Mouse (Mus musculus): ENCODE data around the gene Fastkd1.
"Not testable (repeated sequence)": the region's sequence is repeated elsewhere in the genome, so short reads cannot be mapped to it uniquely, and the experiment has no call there.

The Fastkd1 gene

DNA sequence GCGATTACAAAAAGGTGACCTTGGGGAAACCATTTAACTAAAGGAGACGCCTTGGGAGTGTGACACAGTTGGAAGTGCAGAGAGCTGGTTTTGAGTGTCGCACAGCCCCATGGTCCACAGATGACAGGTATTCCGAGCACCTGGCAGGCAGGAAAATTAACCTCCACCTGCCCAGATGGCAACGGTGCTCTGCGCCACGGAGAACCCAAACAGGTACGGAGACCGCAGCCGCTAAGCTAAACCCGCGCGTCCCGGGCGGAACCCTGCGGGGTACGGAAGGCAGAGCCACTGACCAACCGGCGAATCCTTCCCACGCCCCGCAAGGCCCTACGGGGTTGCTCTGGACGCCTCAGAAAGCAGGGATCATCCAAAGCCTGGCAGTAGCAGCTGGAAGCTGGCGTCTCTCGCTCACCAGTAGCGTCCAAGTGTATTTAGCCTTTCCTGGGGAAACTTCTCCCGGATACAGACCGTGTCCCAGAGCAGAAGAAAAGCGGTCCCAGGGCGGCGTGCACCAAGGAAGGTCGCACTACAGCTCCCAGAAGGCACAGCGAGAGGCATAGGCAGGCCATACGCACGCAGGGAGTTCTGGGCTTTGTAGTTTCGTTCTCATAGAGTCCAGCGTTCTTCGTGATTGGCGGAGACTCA lies at the start of gene Fastkd1:
Fastkd1 (minus strand) TSS at position 536 of the 645 bp plus-strand sequence.
- peak; percentile 80 for DNase-seq (ENCODE audit: low spot score)

DNA sequence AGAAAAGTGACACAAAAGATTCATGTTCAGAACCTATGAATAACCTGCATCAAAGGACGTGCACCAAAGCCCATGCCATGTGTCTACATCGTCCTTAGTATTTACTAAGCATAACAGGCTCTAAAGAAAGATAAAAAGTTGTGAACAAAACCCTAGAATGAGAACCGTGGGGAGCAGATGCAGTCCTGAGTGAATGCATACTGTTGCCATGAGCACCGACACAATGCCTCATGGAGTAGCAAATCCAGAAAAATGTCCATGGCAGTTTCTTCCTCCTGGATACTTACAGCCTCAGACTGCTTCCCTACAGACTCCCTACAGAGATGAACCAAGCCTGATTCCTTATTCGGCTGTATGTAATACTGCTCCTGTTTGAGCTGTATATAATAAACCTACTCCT lies 47.7 kb upstream of the Fastkd1 start:
- no peak for DNase-seq (ENCODE audit: low spot score)

DNA sequence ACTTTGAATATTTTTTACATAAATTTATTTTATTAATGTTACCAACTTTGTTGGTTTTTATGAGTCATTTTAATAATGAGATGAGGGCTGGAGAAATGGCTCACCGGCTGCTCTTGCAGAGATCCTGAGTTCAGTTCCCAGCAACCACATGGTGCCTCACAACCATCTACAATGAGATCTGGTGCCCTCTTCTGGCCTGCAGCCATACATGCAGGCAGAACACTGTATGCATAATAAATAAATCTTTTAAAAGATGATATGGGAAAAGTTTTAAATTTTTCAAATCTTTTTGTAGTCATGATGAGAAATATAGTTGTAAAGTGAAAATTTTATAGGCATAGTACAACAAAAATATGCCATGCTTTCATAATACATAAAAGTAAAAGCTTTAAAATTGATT lies 31.8 kb upstream of the Fastkd1 start:
- no peak for DNase-seq (ENCODE audit: low spot score)

DNA sequence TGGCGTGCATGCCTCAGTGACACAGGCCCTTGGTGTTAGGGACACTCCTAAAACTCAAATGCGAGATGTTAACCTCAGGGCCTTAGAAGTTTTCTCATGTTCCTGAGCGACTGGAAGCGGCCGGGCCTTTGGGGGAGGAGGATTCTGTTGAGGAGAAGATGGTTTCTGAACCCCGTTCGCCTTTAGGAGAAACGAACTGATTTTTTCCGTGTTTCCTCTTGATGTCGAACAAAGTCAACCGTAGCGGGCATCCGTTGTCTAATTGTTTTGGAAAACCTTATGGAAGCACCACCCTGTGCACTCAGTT lies 10.2 kb upstream of the Fastkd1 start:
- no peak for DNase-seq (ENCODE audit: low spot score)

DNA sequence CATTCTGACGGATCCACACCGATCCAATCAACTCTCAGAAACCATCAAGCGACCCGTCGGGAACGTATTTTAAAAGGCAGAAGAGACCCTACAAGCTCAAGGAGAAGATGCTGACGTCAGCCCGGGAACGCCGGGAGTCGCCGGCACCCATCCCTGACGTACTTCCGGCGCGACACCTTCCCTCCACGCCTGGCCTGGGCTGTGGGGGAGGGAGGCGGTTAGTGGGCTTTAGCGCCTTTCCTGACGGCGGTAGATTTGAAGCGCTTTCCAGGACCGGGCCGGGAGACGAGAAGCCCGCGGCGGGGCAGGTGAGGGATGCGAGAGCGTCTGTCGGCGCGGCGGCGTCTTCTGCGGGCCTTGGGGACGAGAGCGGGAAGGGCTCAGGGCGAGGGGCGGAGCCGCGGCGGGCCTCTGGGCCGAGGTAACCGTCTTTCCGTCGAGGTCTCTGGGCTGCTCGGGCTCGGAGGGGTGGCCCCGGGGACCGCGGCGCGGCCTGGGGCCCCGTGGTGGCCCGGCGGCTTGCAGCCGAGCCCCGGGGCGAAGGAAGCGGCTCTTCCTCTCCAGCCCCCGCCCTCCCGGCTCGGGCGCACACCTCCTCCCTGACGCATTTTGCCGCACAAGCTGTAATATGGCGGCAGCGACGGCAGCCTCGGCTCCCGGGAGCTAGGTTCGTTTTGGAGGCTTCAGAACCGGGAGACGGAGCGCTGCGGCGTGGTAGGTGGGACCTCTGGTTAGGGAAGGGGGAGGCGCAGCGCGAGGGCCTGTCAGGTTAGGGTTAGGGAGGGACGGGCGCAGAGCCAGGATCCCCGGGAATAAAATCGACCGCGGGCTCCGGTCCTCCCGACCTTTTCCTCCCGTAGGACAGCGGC lies 9.6 kb upstream of the Fastkd1 start:
- DNase-seq (ENCODE audit: low spot score), result peak; percentile 90

DNA sequence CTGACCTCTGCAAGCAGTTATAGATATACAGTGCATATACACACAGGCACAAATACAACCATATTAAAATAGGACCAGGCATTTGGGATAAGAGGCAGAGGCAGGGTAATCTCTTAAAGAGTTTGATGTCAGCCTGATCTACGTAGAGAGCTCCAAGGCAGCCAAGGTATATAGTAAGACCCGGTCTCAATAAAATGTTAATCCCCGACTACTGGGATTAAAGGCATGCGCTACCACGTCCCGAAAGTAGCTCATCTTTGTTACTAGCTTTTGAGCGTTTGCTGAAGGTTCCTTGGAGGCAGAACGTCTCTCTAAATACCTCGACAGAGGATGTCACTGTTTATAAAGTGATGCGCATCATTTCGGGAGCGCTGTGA lies 8.9 kb upstream of the Fastkd1 start, which contains the start of gene Ppig:
Ppig (plus strand) TSS at position 273 of the 377 bp plus-strand sequence.
- no peak for DNase-seq (ENCODE audit: low spot score)

DNA sequence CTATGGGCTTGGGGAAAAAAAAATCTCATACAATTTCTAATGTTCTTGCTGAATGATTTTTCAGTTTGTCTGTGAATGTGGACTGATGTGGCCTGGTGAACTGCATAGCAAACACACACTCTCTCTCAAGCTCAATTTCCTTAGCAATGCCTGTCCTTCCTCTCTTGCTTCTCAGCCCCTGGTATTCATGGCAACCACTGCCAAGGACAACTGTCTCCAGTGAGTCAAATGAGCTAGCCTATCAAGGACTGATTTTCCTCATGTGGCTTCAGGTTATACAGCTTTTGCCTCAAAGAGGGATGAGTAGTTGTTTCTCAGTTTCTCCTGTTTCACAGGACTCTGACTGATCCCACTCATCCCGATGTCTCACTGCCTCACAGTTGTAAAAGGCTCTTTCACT lies 5.8 kb upstream of the Fastkd1 start:
- DNase-seq (ENCODE audit: low spot score), result no peak

DNA sequence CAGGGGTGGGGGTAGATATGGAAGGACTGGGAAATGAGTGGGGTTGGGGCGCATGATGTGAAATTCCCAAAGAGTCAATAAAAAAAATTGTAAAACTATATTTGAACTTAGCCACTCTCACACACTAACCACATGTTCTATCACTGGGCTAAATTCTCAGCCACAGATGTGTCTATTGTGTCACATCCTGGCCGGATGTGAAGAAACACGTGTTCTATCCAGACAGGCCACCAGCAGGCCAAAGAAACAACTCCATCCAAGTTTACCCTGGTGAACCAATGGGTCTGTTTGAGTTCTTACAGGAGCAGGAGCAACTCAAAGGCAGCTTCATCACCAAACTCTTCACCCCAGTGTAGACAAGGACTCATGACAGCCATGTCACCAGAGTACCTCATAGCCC lies 3.2 kb upstream of the Fastkd1 start:
- DNase-seq (ENCODE audit: low spot score), result no peak

DNA sequence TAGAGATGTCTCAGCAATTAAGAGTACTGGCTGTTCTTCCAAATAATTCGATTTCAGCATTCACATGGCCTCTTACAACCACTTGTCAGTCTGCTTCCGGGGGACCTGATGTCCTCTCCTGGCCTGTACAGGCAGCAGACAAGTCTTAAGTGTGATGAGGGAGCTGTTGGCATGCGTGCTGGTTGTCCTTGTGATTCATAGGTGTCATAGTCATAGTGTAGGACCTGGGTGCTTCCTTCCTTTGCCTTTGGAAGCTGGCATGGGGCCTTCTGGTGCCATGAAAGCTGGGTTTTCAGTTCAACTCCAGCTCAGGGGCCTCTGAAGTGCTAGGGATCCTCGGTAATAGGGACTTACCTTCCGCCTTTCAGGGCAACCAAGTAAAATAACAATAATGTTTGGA lies 810 bp upstream of the Fastkd1 start:
- no peak for DNase-seq (ENCODE audit: low spot score)

DNA sequence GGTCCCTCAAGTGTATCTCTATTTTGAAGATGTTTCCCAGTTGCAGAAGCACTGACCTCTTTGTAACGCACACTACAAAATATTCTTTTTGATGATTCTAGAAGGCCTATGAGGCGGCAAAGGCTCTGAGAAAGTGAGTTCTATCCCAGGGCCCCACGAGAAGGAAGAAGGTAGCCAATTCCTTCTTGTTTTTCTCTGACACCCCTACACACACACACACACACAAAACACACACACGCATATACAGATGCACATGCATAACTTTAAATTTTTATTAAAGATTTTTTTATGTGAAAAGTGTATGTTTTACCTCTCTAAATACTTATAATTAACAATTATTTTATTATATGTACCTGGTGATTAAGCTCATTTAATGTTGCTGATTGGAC lies 304 bp upstream of the Fastkd1 start:
- no peak for DNase-seq (ENCODE audit: low spot score)

DNA sequence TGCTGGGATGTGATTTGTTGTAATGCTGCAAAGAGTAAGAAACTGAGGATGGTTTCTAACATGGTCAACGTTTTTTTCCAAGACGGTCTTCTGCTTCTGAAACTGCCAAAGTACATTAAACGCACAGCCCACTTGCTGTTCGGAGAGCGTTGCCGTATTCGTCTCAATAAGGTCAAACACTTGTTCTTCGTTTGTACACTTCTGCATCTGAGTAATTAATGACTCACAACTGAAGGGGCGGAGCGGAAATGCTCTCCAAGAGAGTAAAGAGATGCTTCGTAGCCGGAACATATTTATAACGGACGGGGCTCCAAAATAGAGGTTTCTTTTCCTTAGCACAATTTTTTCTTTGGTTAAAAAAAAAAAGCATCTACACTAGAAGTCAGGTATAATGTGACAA lies 1.1 kb downstream of the Fastkd1 start:
- no peak for DNase-seq (ENCODE audit: low spot score)

DNA sequence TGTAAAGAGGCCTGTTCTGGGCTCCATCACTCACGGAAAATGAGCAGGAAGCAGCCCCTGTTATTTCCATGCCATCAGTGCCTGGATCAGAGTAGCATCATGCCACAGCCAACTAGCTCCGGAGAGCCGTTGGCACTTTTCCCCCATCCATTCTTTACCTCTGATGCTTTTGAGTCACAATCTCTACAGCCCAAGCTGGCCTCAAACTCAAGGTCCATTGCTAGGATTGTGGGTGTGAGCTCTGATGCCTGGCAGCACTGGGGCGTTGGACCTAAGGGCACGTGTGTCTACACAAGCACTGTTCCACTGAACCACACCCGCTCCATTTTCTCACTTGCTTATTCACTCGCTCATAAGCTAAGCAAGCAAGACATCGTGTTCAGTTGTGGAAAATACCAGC lies 12.9 kb downstream of the Fastkd1 start:
- no peak for DNase-seq (ENCODE audit: low spot score)

DNA sequence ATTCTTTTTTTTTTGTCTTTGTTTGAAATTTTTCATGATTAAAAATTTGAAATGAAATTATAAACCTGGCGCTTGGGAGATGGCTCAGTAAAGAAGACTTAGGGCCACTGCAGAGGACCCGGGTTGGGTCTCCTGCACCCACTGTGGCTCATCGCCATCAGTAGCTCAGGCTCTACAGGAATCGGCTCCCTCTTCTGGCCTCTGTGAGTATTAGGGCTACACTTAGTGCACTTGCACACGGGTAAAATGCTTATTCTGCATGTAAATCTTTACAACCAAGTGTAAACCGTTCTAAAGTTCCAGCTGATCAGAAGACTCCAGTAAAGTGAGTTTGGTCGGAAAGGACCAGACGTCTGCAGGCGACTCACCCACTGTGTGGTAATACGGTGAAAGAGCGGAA lies 19.8 kb downstream of the Fastkd1 start:
- DNase-seq (ENCODE audit: low spot score), result no peak

DNA sequence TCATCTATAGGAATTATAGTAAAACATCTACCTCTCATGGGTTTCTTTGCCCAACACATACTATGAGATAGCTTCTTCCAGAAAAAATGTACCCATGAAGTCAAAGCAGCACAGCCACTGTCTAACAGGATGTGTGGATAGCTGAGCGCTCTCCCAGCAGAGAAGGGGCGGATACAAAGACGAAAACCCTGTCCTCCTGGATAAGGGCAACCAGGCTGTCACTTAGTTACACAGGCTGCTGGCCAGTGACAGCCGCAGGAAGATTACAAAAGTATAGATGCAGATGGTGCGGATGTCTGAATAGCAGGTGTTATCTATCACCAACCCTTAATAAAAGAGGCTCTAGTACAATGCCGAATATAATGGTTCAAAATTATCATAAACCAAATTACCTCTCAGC lies 22.5 kb downstream of the Fastkd1 start:
- DNase-seq (ENCODE audit: low spot score), result no peak

DNA sequence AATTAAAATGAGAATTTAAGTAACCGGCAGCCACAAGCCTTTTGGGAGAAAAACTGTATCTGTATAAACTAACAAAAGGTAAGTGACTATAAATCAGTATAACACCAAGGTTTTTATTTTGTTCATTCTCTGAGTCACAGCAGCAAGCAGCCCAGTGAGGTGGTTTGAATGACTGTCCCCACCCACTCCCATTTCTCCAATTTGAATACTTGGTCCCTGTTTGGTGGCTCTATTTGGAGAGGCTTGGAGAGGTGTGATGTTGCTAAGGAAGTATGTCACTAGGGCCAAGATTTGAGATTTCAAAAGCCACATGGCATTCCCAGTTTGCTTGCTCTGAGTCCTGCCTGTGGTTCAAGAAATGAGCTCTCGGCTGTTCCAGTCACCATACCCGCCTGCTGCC lies 23.1 kb downstream of the Fastkd1 start:
- no peak for DNase-seq (ENCODE audit: low spot score)

DNA sequence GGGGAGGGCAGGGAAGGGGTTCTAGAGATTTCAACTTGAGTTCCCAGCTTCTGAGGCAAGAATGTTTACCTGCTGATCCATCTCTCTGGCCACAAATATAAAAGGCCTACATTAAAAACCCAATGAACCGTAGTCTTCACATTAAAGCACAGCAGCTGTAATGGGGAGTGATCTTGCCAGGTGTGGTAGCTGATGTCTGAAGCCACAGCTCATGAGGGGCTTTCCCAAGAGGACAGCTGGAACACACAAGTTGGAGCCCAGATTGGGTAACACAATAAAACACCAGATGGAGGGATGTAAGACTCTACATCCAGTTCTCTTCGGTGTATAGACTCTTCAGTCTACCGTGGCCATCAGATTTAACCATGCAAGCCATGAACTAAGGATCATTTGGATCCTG lies 28.8 kb downstream of the Fastkd1 start:
- DNase-seq (ENCODE audit: low spot score), result no peak

DNA sequence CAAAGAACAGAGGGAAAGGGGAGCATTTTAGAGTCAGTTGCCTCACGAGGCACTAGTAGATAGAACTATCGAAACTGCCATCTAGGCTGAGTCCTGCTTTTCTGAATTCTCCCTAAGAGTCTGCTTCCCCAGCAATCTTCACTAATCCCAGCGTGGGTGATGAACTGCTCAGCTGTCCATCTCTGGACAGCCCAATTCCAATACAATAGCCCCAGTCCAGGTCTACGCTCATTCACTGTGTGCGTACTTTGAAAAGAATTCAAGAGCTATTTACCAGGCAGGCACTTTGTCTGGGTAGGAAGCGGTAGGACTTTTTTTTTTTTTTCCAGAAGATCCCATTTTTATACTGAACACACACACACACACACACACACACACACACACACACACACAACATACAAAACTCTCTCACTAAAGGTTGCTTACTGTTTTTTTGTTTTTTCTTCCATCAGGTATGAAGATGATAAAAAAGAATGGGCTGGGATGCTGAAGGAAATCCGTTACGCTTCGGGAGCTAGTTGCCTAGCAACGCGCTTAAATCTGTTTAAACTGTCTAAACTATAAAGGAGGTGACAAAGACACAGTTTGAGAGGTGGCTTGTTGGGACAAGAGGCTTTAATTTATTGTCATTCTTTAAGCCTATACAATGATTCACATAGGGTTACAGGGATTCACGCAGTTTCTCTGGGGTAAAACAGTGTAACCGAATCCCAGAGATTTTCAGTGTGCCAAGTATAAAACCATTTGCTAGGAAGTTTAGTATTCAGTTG lies 30.1 kb downstream of the Fastkd1 start:
- DNase-seq (ENCODE audit: low spot score), result no peak

DNA sequence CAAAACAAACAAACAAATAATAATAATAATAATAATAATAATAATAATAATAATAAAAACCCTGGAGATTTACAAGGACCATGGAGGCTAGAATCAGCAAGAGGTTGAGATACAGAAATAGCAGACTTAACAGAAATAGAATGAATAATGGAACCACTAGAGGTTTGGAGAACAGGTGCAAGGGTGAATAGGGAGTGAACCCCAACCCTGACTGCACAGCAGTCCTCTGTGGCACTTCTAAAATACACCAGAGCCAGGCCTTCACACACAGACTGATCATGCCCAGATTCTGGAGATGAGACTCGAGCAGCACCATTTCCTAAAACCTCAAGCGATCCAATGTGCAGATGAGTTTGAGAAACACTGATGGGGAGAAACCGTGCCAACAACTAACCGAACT lies 31.4 kb downstream of the Fastkd1 start:
- no peak for DNase-seq (ENCODE audit: low spot score)

DNA sequence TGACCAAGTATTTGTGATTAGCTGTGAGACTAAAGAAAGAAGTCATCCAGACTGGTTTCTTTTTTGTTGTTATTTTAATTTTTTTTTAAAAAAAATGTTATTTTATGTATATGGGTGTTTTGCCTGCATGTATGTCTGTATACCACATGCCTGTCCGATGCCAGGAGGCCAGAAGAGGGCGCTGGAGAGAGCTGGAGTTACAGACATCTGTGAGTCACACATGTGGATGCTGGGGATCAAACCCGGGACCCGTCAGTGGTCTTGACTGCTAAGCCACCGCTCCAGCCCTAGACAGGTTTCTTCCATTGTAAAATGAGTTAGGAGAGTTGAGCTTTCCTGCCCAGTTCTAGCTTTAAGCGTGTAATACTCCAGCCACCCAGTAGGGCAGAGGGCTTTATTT lies 33.3 kb downstream of the Fastkd1 start:
- DNase-seq (ENCODE audit: low spot score), result no peak

DNA sequence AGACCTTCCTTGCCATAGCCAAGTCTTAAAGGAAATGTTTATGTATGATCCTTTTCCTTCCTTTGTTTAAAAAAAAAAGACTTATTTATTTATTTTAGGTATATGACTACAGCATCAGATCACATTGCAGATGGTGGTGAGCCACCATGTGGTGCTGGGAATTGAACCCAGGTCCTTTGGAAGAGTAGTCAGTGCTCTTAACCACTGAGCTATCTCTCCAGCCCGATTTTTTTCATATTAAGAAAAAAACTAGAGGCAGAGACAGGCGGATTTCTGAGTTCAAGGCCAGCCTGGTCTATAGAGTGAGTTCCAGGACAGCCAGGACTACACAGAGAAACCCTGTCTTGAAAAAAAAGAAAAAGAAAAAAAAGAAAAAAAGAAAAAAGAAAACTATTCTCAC lies 36.1 kb downstream of the Fastkd1 start:
- DNase-seq (ENCODE audit: low spot score), result not testable (repeated sequence)

DNA sequence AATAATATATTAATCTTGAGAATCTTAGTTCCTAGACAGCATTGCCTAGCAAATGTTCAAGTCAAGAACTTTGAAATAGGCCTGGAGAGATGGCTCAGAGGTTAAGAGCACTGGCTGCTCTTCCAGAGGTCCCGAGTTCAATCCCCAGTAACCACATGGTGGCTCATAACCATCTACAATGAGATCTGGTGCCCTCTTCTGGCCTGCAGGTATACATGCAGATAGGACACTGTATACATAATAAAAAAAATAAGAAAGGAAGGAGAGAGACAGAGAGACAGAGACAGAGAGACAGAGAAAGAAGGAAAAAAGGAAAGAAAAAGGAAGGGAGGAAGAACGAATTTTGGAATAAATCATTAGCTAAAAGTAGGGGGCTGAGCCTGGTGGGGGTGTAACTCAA lies 36.6 kb downstream of the Fastkd1 start:
- DNase-seq (ENCODE audit: low spot score), result no peak

DNA sequence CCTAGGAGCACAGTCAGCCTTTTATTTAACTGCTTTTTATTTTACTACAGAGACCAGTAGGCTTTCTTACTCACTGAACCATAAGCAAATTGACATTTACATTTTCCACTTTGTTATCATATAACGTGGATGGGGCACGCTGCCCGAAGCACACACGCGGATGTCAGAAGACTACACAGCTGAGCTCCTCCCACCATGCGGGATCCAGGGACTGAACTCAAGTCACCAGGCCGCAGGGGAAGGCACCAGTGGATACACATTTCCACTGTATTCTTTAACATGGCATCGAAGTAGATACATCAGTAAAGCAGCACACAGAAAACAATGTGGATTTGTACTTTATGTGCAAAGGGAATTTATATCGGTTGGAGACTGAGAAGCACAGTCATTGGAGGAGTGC lies 38.0 kb downstream of the Fastkd1 start:
- no peak for DNase-seq (ENCODE audit: low spot score)

DNA sequence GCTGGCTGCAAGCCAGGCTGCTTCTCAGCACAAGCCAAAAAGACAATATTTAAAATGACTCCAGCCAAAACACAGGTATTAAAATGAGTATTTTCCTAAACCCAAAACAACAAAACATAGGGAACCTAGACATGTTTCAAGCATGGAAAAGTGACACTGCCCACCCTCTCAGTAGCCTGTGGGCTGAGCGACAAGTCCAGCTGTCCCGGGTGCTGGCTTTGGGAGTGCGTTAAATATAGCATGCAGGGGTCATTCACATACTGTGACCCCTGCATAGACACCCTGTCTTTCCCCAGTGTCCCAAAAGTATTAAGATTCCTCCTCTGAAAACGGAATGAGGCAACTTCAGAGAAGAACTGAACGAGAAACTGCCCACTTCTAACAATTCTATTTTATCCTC lies 39.6 kb downstream of the Fastkd1 start:
- no peak for DNase-seq (ENCODE audit: low spot score)

Measured in ovary, postnatal 36 days (tissue).